ENCODE assay signal across 15 mouse cellular contexts in genomic region chr6:149246166-149246701, GRCm38 (mm10).
"Had no signal": no experiment of that assay in that cellular context is flagged by ENCODE, and none has a peak within 500 bp of the region (broad histone marks: within the 10 kb centered on the region; RNA-seq: fewer than 3 reads in every experiment).

No protein-coding gene starts in this region.

- DNase-seq: kidney, postnatal 14 days; layer of hippocampus, adult 9-11 months; liver, embryonic 13.5 days; lung, adult 2 months; lung, postnatal 36 days; midbrain, embryonic 14.5 days; right cerebral cortex, postnatal 25 days; spleen, adult 18-20 months; thymus, adult 2 months; thymus, postnatal 14 days; thymus, postnatal 4 days had no signal

- H3K36me3 ChIP-seq: stomach, embryonic 15.5 days had no signal

- H3K4me3 ChIP-seq: layer of hippocampus, adult 2 months; liver, embryonic 13.5 days; megakaryocyte, embryonic 14.5 days; stomach, embryonic 15.5 days had no signal

- H3K27me3 ChIP-seq: liver, embryonic 13.5 days; megakaryocyte, embryonic 14.5 days; stomach, embryonic 15.5 days had no signal

- H3K27ac ChIP-seq: layer of hippocampus, adult 2 months; liver, embryonic 13.5 days; stomach, embryonic 15.5 days had no signal

- H3K4me1 ChIP-seq: liver, embryonic 13.5 days; stomach, embryonic 15.5 days had no signal

- H3K4me2 ChIP-seq: liver, embryonic 13.5 days; midbrain, embryonic 11.5 days; stomach, embryonic 15.5 days had no signal
